Mouse (Mus musculus): Measurements from ENCODE around the gene Anks6.

Gene Anks6

DNA sequence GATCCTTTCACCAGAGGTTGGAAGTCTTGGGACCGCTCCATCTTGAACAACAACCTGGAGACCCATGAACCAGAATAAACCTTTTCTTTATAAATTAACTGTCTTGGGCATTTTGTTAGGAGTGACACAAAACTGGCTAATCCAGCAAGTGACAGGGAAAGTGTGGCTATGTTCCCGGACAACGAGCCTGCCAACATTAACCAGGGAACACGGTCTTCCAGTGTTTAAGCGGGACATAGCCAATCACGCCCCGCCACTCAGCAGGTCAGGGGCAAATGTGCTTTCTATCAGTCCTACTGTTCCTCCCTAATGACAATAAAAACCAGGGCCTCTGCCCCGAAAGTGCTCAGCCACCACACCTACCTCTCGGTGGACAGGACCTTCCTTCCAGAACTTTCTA is 13.4 kb downstream of the Anks6 start:
- DNase-seq: no peak

GRCm38 (mm10) chr4:47039586-47039985 is 17.6 kb downstream of the Anks6 start:
- no peak for DNase-seq

DNA sequence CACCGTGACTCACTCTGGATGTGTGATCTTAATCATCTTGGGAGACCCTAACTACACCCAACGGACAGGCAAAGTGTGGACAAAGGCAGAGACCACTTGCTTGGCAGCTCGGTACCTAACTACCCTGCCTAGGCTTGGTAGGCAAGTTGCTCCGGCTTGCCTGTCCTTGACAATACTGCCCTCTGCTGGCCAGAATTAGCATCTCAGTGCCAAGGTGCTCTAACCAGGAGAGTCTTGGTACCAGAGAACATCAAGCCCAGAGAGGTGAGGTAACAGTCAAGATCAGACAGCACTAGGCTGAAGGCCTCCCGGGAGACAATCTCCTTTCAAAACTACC is 19.9 kb downstream of the Anks6 start:
- peak; percentile 76 for DNase-seq

DNA sequence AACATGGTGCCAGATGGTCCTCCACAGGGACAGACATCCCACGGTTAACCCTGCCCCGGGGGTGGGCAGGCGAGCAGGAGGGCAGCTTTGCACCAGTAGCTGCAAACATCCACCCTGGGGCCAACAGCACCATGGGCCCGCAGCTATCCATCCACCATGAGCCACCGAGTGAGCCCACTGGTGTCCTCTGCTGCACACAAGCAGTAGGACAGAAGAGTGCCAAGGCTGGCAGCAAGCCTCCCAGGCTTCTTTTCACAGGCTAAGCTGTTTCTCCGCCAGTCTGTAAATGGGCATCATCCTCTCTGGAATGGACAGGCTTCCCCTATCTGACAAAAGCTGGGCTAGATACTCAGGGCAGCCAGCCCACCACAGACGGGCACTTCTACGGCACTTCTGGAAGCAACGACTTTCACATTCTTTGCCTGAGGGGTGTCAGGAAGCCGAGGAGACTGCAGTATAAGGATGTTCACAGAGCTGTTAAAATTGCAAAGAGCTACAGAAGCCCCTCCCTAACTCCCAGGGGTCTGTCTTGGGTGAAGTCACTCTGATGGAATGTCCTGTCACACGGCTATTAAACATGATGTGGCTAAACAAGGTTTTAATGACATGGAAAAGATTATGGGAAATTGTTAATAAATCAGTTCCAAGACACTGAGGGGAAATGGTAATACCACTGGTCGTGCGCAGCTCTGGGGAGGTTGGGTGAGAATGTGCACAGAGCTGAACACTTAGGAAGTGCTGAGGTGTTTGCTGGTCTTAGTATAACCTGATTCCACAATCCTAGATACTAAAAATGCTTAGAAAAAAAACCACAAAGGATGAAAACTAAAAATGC is 20.5 kb downstream of the Anks6 start:
- no peak for DNase-seq

- DNase-seq: no peak
Observed at GRCm38 (mm10) chr4:47035536-47035935, 21.7 kb downstream of the Anks6 start.

DNA sequence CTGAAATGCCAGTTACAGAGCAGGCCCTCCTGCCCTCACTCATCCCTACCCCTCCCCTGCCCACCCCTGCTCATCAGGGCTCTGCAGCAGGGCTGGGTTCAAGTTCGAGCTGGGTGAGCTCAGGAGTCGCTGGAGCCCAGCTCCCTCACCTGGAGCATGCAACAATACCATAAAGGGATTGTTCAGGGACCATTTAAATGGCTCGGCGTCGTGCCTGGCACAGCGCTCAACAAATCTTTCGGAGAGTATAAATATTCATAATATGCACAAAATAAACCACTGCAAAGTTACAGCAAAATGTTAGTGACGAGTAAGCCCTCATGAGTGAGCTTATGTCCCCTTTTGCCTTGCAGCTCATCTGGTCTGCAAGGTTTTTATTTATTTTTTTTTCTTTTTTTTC is 25.1 kb downstream of the Anks6 start:
- no peak for DNase-seq

GRCm38 (mm10) chr4:47028791-47029190 is 28.4 kb downstream of the Anks6 start:
- DNase-seq: no peak

DNA sequence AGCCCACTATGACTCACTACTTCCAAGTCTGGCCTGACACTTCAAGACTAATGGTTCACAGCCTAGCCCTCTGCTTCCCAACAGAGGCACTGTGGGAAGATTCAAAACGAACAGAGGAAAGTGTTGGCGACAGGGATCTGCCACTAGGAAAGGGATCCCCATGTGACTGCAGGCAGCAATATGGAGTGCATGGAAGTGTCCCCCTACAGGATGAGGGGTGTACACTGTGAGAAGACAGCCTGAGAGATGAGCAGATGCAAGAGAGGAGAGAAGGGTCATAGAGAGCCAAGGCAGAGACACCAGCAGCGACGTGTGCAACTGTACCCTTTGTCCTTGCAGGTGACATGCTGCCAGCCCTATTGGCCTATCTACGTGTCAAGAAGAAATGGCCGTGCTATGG is 33.3 kb downstream of the Anks6 start:
- DNase-seq: no peak

DNA sequence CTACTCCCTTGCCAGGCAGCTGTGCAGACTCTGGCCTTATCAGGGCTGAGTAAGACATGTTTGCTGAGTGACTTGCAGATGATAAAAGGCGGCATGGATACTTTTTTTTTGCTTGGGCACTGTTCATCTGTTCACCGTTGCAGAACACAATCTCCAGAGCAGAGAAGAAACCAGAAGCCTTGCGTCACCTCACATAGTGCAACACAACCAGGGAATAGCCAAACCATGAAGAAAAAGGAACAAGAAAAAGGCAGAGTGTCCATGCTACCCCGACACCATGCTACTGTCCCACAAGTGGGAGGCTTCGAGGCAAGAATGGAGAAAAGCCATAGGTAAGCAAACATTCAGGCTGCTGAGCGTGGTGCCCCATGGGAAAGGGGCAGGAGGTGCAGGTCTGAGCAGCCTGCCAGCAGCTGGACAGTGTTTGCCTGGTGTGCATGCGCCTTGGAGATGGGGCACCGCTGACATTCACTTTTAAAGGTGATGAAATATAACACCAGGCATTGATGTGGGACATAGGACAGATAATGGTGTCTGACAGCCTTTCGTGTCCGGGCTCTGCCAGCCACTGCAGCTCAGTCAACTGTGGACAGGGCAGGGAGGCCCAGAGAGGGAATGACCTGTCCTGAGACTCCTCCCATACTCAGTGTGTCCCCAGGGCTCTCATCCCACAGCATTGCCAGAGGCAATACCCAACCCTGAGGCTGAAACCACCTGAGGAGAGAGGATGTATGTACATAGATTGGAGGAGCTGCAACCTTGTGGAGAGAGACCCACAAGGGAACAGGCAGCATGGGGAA is 34.2 kb downstream of the Anks6 start:
- DNase-seq: no peak

- DNase-seq: no peak
Observed at GRCm38 (mm10) chr4:47020563-47020962, 36.7 kb downstream of the Anks6 start.

DNA sequence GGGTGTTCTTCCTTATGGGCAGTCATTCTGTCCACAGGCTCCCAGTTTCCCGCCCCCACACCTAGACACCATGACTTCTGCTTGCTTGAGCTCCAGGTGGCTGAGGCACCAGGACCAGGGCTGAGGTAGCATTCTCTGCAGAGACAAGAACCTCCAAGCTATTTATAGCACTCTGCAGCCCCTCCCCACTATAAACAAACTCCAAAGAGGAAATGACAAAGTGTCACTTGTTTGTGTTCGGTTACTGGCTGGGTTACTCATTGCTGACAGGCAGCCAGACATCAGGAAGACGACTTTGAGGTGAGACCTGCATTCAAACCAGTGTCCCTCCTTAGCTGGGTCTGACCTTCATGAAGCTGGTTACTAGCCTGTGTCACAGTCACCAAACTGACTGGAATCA is 42.1 kb downstream of the Anks6 start:
- DNase-seq: no peak

DNA sequence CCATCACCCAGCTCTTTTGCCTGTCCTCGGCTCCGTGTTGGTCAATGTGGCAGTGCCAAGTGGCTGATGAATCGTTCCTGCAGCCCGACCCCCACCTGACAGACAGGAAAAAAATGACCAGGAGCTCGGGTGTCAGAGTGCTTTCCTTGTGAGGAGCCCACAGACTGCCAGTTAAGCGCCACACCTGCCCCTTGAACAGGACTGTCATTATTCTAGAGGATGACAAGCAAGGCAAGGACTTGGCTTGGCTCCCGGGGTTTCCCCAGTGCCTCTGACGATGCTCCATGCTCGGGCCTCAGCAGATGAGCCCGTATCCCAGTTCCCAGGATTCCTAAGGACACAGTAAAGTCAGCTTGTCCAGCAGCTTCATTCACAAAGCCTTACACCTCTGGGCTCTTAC is 44.8 kb downstream of the Anks6 start:
- DNase-seq: no peak

GRCm38 (mm10) chr4:47010400-47011231 is 46.6 kb downstream of the Anks6 start:
- DNase-seq: peak; percentile 57

DNA sequence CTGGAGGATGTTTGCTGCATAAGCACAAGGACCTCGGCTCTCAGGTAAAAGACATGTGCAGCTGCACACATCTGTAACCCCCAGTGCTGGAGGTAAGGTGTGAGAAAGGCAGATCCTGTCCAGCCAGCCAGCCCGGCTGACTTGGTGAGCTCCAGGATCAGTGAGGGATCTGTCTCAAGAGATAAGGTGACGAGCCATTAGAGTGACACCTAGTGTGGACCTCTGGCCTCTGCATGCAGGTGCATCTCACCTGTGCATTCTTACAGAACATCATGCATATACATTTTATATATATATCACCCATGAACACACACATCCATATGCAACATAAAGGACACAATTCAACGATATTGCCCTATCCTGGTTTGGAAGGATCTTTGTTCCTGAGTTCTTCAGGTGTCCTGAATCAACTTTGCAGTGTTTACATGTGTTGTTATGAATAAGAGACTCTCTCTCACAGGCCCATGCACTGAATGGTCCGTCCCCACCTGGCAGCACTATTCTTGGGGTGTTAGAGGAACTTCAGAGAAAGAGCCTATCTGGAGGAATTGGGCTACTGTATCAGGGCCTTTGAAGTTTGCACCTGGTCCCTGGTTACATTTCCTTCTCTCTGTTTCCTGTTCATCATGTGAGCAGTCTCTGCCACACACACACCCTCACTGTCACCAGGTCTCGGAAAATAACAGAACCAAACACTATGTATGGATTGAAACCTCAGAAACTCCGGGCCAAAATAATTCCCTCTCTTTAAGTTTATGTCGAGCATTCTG is 56.4 kb downstream of the Anks6 start:
- DNase-seq: no peak

GRCm38 (mm10) chr4:46997969-46998368 is 59.3 kb downstream of the Anks6 start:
- no peak for DNase-seq

DNA sequence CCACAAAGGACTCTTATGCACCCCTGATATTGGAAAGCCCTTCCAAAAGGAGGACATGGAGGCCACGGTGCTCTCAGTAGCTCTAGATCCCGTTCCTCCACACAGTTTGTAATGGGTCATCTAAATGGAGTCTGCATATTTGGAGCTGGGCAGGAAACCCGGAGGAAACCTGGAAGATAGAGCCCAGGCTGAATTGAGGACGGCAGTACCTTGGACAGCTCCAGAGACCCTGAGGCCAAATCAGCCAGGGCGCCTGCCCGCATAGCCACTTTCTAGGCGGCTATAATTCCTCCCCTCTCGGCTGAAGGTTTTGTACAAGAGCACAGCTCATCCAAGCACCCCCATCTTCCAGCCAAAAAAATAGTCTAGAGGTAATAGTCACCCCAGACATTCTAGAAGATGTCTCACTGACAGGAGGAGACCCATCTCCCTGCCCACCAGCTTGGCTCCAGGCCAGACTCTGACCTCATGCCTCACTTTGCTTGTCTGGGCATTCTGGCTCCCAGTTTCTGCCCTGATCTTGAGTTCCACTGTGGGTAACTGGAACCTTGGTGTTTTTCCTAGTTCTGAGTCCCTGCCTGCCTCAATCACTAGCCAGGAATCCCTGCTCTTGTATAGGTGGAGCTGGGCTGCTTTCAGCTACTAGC is 64.3 kb downstream of the Anks6 start:
- no peak for DNase-seq

GRCm38 (mm10) chr4:46991959-46992316 is 65.3 kb downstream of the Anks6 start:
- DNase-seq: no peak

DNA sequence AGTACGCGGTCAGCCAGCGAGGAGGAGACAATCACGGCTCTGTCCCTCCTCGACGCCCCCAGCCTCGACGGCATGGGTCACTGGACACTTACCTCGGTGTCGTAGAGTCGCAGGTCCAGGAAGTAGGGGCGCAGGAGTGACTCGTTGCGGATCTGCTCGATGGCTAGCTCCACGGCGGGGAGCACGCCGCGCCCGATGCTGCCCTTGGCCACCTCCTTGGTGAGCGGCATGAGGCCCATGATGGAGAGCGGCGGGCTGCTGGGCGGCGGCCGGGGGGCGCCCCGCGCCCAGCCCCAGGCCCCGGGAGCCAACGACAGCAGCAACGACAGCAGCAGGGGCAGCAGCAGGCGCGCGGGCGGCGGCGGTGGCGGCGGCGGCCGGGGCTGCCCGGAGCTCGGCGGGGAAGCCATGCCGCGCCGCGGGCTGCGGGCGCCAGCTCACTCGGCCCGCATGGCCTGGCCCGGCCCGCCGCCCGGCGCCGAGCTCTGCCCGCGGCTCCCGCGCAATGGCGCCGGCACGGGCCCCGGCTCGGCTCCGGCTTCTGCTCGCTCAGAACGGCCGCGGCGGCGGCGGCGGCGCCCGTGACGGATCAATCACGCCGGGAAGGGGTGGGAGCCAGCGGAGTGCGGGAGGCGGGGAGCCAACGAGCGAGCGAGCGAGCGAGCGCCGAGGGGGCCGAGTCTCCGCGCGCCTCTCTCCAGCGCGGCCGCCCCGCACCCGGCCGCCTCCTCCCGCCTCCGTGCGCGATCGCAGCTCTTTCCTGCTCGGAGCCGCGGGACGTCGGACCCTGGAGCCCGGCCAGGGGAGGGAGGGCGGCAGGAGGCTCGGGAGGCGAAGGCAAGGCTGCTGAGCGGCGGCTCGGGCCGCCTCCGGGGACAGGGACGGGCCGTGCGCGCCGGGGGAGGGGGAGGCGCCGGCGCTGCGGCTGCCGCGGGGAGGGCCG is 65.9 kb downstream of the Anks6 start, which contains the start of gene Gabbr2:
Gene Gabbr2 (minus strand): TSS at position 858 of the 943 bp plus-strand sequence.
- DNase-seq: peak; percentile 87

GRCm38 (mm10) chr4:46990281-46991015 is 66.8 kb downstream of the Anks6 start:
- peak; percentile 62 for DNase-seq

- DNase-seq: peak; percentile 83
Observed at GRCm38 (mm10) chr4:46989842-46990241, 67.4 kb downstream of the Anks6 start.

All from right cerebral cortex, postnatal 25 days (tissue).